Mouse (Mus musculus): ENCODE measurements at regions not wholly inside any gene's neighbourhood (a gene's known extent, or its start where the extent isn't known, plus 50 kb on each side); places are given as distances from the start of the nearest gene placed in this dataset.

- TF ChIP-seq CTCF (IDR thresholded peaks at IDR 0.05; ENCODE audit: borderline replicate concordance, extremely low read depth, insufficient read depth, insufficient read length) (no peak), POLR2A (IDR thresholded peaks at IDR 0.05; ENCODE audit: borderline replicate concordance, extremely low read depth, insufficient read depth, insufficient read length, poor library complexity, severe bottlenecking) (no peak)
Observed at GRCm38 (mm10) chr3:124935147-124935849, 354.4 kb upstream of the 1700003H04Rik start.
